Mouse (Mus musculus): ENCODE results near the gene Tnik. TPM values are rescaled to one million over a fixed set of nuclear protein-coding genes. Genes with fewer than 3 reads are reported as not detected.
A peak's percentile ranks its signal among the peaks of the same experiment; 100 is the strongest.

The Tnik gene
- total and polyA plus RNA-seq, 2 experiments from 2014 or later, result 61.7 to 105 TPM

- Histone ChIP-seq H3K4me3 (ENCODE audit: low read length) (no peak overlapping the region), H3K4me1 (ENCODE audit: insufficient read depth, low read length) (peaks cover 10% of the 10 kb centered on the region), H3K9ac (replicated peaks; ENCODE audit: low read length) (no peak overlapping the region), H3K27ac (no peak overlapping the region), H3K9me3 (ENCODE audit: low read length) (no peaks in the 10 kb centered on the region), H3K4me2 (ENCODE audit: low read depth, low read length) (no peak overlapping the region), H3K27me3 (ENCODE audit: insufficient read depth, low read length) (no peaks in the 10 kb centered on the region), H3K36me3 (ENCODE audit: insufficient read depth, low read length) (no peaks in the 10 kb centered on the region)
- DNase-seq (ENCODE audit: low spot score) (peak; percentile 18), ATAC-seq (no peak)
- 74% methylated on average over 2 of the region's 2 CpGs for WGBS
- no peak for TF ChIP-seq CTCF (IDR thresholded peaks at IDR 0.05; ENCODE audit: low read depth)
Measured at GRCm38 (mm10) chr3:28343661-28344060, 80.6 kb downstream of the Tnik start.

DNA sequence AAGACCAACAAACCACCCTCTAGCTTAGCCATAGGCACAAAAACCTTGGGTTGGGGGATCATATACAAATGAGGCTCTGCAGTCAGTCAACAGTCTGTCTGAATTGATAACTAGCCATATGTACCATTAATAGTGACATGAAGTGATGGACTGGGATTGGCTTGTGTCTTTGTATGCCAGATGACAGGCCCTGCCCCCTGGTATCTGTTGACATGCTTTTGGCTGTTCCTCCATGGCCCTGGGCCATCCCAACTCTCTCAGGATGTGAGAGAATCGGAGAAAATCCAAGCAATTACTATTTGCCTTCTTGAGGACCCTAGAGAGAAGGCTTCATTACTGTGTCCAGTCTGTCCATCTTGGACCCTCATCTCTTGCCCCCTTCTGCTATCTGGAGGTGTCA lies 82.4 kb downstream of the Tnik start:
- Histone ChIP-seq H3K36me3 (ENCODE audit: insufficient read depth, low read length) (no peaks in the 10 kb centered on the region), H3K4me2 (ENCODE audit: low read depth, low read length) (no peak overlapping the region), H3K9me3 (ENCODE audit: low read length) (no peaks in the 10 kb centered on the region), H3K4me1 (ENCODE audit: insufficient read depth, low read length) (peaks cover 10% of the 10 kb centered on the region), H3K27ac (peak overlapping the region; percentile 49; the same call in 1 of the 2 replicates), H3K27me3 (ENCODE audit: insufficient read depth, low read length) (no peaks in the 10 kb centered on the region), H3K4me3 (ENCODE audit: low read length) (no peak overlapping the region), H3K9ac (replicated peaks; ENCODE audit: low read length) (no peak overlapping the region)
- ATAC-seq (peak; percentile 77), DNase-seq (ENCODE audit: low spot score) (peak; percentile 68)
- no peak for TF ChIP-seq CTCF (IDR thresholded peaks at IDR 0.05; ENCODE audit: low read depth)
- WGBS, result 38% methylated on average over 1 of the region's 1 CpGs

DNA sequence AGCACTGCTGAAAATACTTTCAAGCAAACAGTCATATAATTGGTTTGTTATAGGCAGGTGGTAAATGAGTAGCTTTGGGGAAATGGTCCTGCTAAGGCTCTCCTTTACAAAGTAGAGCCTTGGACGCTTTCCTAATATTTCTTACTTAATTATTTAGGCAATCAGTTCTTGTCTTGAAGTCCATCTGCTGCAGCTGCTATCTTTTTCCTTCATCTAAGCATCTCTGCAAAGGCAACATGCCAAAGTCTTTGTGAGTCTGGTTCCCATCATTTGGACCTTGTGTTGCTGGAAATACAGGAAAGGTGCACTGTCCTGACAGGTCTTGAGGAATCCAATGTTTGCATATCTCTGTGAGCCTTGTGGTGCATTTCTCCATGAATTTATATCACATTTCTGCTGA lies 82.9 kb downstream of the Tnik start:
- ATAC-seq, result no peak; the same call in 1 of the 2 replicates
- H3K4me2 ChIP-seq (ENCODE audit: low read depth, low read length), result no peak overlapping the region
- peak overlapping the region; percentile 49; the same call in 1 of the 2 replicates for H3K27ac ChIP-seq
- no peak for TF ChIP-seq CTCF (IDR thresholded peaks at IDR 0.05; ENCODE audit: low read depth)
- peak; percentile 57 for DNase-seq (ENCODE audit: low spot score)
- WGBS, result 54% methylated on average over 1 of the region's 1 CpGs
- H3K4me3 ChIP-seq (ENCODE audit: low read length), result no peak overlapping the region
- no peaks in the 10 kb centered on the region for H3K9me3 ChIP-seq (ENCODE audit: low read length)
- H3K27me3 ChIP-seq (ENCODE audit: insufficient read depth, low read length), result no peaks in the 10 kb centered on the region
- H3K36me3 ChIP-seq (ENCODE audit: insufficient read depth, low read length), result no peaks in the 10 kb centered on the region
- peaks cover 10% of the 10 kb centered on the region for H3K4me1 ChIP-seq (ENCODE audit: insufficient read depth, low read length)
- no peak overlapping the region for H3K9ac ChIP-seq (replicated peaks; ENCODE audit: low read length)

- no peak for TF ChIP-seq CTCF (IDR thresholded peaks at IDR 0.05; ENCODE audit: low read depth)
- 0 out of 2 replicates have a peak overlapping the region, but pooled peaks have one; percentile 49 for H3K27ac ChIP-seq
- H3K27me3 ChIP-seq (ENCODE audit: insufficient read depth, low read length), result no peaks in the 10 kb centered on the region
- H3K4me1 ChIP-seq (ENCODE audit: insufficient read depth, low read length), result peaks cover 10% of the 10 kb centered on the region
- WGBS, result 68% methylated on average over 4 of the region's 4 CpGs
- H3K36me3 ChIP-seq (ENCODE audit: insufficient read depth, low read length), result no peaks in the 10 kb centered on the region
- H3K4me2 ChIP-seq (ENCODE audit: low read depth, low read length), result no peak overlapping the region
- H3K9me3 ChIP-seq (ENCODE audit: low read length), result no peaks in the 10 kb centered on the region
- H3K9ac ChIP-seq (replicated peaks; ENCODE audit: low read length), result no peak overlapping the region
- ATAC-seq, result no peak
- no peak for DNase-seq (ENCODE audit: low spot score)
- no peak overlapping the region for H3K4me3 ChIP-seq (ENCODE audit: low read length)
Measured at GRCm38 (mm10) chr3:28346476-28346875, 83.5 kb downstream of the Tnik start.

GRCm38 (mm10) chr3:28348746-28349145 lies 85.7 kb downstream of the Tnik start:
- Histone ChIP-seq H3K36me3 (ENCODE audit: insufficient read depth, low read length) (no peaks in the 10 kb centered on the region), H3K4me3 (ENCODE audit: low read length) (no peak overlapping the region), H3K27me3 (ENCODE audit: insufficient read depth, low read length) (no peaks in the 10 kb centered on the region), H3K9me3 (ENCODE audit: low read length) (no peaks in the 10 kb centered on the region), H3K27ac (no peak overlapping the region), H3K9ac (replicated peaks; ENCODE audit: low read length) (no peak overlapping the region), H3K4me2 (ENCODE audit: low read depth, low read length) (no peak overlapping the region), H3K4me1 (ENCODE audit: insufficient read depth, low read length) (peaks cover 10% of the 10 kb centered on the region)
- DNase-seq (ENCODE audit: low spot score) (peak; percentile 33), ATAC-seq (no peak)
- WGBS, result 57% methylated on average over 1 of the region's 1 CpGs
- TF ChIP-seq CTCF (IDR thresholded peaks at IDR 0.05; ENCODE audit: low read depth), result no peak

- Histone ChIP-seq H3K36me3 (ENCODE audit: insufficient read depth, low read length) (no peaks in the 10 kb centered on the region), H3K4me3 (ENCODE audit: low read length) (no peak overlapping the region), H3K4me2 (ENCODE audit: low read depth, low read length) (no peak overlapping the region), H3K9ac (replicated peaks; ENCODE audit: low read length) (no peak overlapping the region), H3K27ac (no peak overlapping the region), H3K9me3 (ENCODE audit: low read length) (no peaks in the 10 kb centered on the region), H3K27me3 (ENCODE audit: insufficient read depth, low read length) (no peaks in the 10 kb centered on the region), H3K4me1 (ENCODE audit: insufficient read depth, low read length) (peaks cover 10% of the 10 kb centered on the region)
- DNase-seq (ENCODE audit: low spot score) (no peak), ATAC-seq (no peak)
- WGBS, result 76% methylated on average over 10 of the region's 10 CpGs
- no peak for TF ChIP-seq CTCF (IDR thresholded peaks at IDR 0.05; ENCODE audit: low read depth)
Measured at GRCm38 (mm10) chr3:28350147-28350801, 87.3 kb downstream of the Tnik start.

GRCm38 (mm10) chr3:28358391-28358790 lies 95.4 kb downstream of the Tnik start:
- Histone ChIP-seq H3K4me2 (ENCODE audit: low read depth, low read length) (no peak overlapping the region), H3K27me3 (ENCODE audit: insufficient read depth, low read length) (no peaks in the 10 kb centered on the region), H3K9me3 (ENCODE audit: low read length) (no peaks in the 10 kb centered on the region), H3K27ac (no peak overlapping the region), H3K4me3 (ENCODE audit: low read length) (no peak overlapping the region), H3K36me3 (ENCODE audit: insufficient read depth, low read length) (no peaks in the 10 kb centered on the region), H3K4me1 (ENCODE audit: insufficient read depth, low read length) (no peaks in the 10 kb centered on the region), H3K9ac (replicated peaks; ENCODE audit: low read length) (no peak overlapping the region)
- TF ChIP-seq CTCF (IDR thresholded peaks at IDR 0.05; ENCODE audit: low read depth), result no peak
- 76% methylated on average over 2 of the region's 2 CpGs for WGBS
- ATAC-seq (no peak), DNase-seq (ENCODE audit: low spot score) (no peak)
